13 mouse cellular contexts compared by ENCODE assay signal in genomic region chr11:25156705-25157104, GRCm38 (mm10).
DNase-seq lines count a peak whose midpoint lies in the region; ATAC-seq and TF ChIP-seq lines count a peak whose summit lies in the region.
"Had no signal": no experiment of that assay in that cellular context is flagged by ENCODE, and none has a peak within 500 bp of the region (broad histone marks: within the 10 kb centered on the region; RNA-seq: fewer than 3 reads in every experiment).

No protein-coding gene starts in this region.

- peak; percentile 86 for ATAC-seq in forebrain, embryonic 15.5 days (replicated peaks)
- ATAC-seq: liver, postnatal 0 days had no signal

- H3K4me1 ChIP-seq in forebrain, embryonic 15.5 days, result peaks cover 20% of the 10 kb centered on the region
- peaks cover 22% of the 10 kb centered on the region for H3K4me1 ChIP-seq in midbrain, embryonic 10.5 days
- H3K4me1 ChIP-seq: kidney, embryonic 15.5 days had no signal

- DNase-seq in left cerebral cortex, adult 2 months (ENCODE audit: extremely low spot score in 1 of 2, low spot score in 2 of 2), result no peak
- DNase-seq in left cerebral cortex, adult 11 months (ENCODE audit: low spot score), result no peak
- no peak for DNase-seq in midbrain, embryonic 10.5 days (ENCODE audit: low spot score)
- no peak for DNase-seq in right cerebral cortex, adult 2 months (ENCODE audit: low spot score in 2 of 2)
- DNase-seq in adrenal gland, postnatal 4 days (ENCODE audit: low spot score in 2 of 2), result no peak
- DNase-seq in adipocyte (ENCODE audit: low spot score), result no peak
- DNase-seq: adrenal gland, postnatal 10 days; heart, postnatal 36 days; liver, postnatal 0 days had no signal

- 13% methylated on average over 5 of the region's 5 CpGs for WGBS in forebrain, embryonic 15.5 days
- WGBS in midbrain, embryonic 10.5 days, result 23% methylated on average over 5 of the region's 5 CpGs

- no peak for TF ChIP-seq CTCF in left cerebral cortex, adult 2 months (IDR thresholded peaks at IDR 0.05)

- H3K9ac ChIP-seq in forebrain, embryonic 15.5 days (replicated peaks), result no peak overlapping the region
- H3K9ac ChIP-seq: kidney, embryonic 15.5 days; liver, postnatal 0 days had no signal

- H3K27ac ChIP-seq in left cerebral cortex, adult 2 months, result no peak overlapping the region
- H3K27ac ChIP-seq in forebrain, embryonic 15.5 days (replicated peaks), result peak overlapping the region; percentile 73
- H3K27ac ChIP-seq in midbrain, embryonic 10.5 days (replicated peaks), result no peak overlapping the region
- H3K27ac ChIP-seq: kidney, embryonic 15.5 days; macrophage had no signal

- no peaks in the 10 kb centered on the region for H3K27me3 ChIP-seq in forebrain, embryonic 15.5 days
- no peaks in the 10 kb centered on the region for H3K27me3 ChIP-seq in midbrain, embryonic 10.5 days (ENCODE audit: low read depth, poor library complexity, severe bottlenecking)
- H3K27me3 ChIP-seq: CH12.LX; kidney, embryonic 15.5 days had no signal

- H3K4me2 ChIP-seq in forebrain, embryonic 15.5 days (replicated peaks), result peak overlapping the region; percentile 40
- H3K4me2 ChIP-seq: kidney, embryonic 15.5 days had no signal

- intact Hi-C loops in left cerebral cortex, adult 2 months (cut with DNase I), result loop anchor here (5.0 kb wide), 1 partner anchor 131 kb away; no protein-coding TSS in a partner anchor

- peak overlapping the region; percentile 26; the same call in 1 of the 2 replicates for H3K4me3 ChIP-seq in left cerebral cortex, adult 2 months
- H3K4me3 ChIP-seq in forebrain, embryonic 15.5 days, result peak overlapping the region; percentile 18; the same call in 1 of the 2 replicates
- H3K4me3 ChIP-seq in midbrain, embryonic 10.5 days, result peak overlapping the region; percentile 28
- H3K4me3 ChIP-seq: kidney, embryonic 15.5 days had no signal

- H3K36me3 ChIP-seq in forebrain, embryonic 15.5 days, result no peaks in the 10 kb centered on the region
- H3K36me3 ChIP-seq in midbrain, embryonic 10.5 days, result no peaks in the 10 kb centered on the region
- H3K36me3 ChIP-seq: kidney, embryonic 15.5 days had no signal

- no peaks in the 10 kb centered on the region for H3K9me3 ChIP-seq in forebrain, embryonic 15.5 days
- H3K9me3 ChIP-seq in midbrain, embryonic 10.5 days (replicated peaks), result no peaks in the 10 kb centered on the region
- H3K9me3 ChIP-seq: kidney, embryonic 15.5 days had no signal
